In the genomic region with DNA sequence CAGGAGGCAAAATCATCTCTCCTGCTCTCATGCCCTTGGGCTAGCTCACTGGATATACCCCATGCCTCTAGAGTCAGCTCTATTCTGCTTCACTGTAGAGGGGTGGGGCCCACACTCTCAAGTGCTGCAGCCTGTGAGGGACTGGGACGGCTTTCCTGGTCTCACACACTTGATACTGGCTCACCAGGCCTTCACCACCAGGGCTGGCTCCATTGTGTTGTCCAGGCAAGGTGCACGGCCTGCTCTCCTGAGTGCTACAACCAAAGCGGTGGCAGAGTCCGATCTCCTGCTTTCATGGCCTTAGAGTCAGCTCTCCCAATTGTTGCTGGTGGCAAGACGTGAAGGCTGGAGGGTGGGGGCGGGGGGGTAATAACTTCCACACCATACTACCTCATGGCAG, we compare ENCODE assay signal across 24 mouse cellular contexts.
DNase-seq lines count a peak whose midpoint lies in the region; ATAC-seq and TF ChIP-seq lines count a peak whose summit lies in the region.
"Had no signal": no experiment of that assay in that cellular context is flagged by ENCODE, and none has a peak within 500 bp of the region (broad histone marks: within the 10 kb centered on the region; RNA-seq: fewer than 3 reads in every experiment).

No protein-coding gene starts in this region.

- no peak overlapping the region for H3K4me3 ChIP-seq in hindbrain, embryonic 11.5 days (ENCODE audit: low read depth, low read length)
- H3K4me3 ChIP-seq in hindbrain, embryonic 12.5 days = no peak overlapping the region
- H3K4me3 ChIP-seq in midbrain, embryonic 15.5 days = no peak overlapping the region
- no peak overlapping the region for H3K4me3 ChIP-seq in midbrain, postnatal 0 days (ENCODE audit: low read depth, low read length)
- no peak overlapping the region for H3K4me3 ChIP-seq in stomach, embryonic 15.5 days (replicated peaks)
- H3K4me3 ChIP-seq: embryonic facial prominence, embryonic 13.5 days; forebrain, embryonic 12.5 days; gastrocnemius, adult 2 months; heart, embryonic 10.5 days had no signal

- no peaks in the 10 kb centered on the region for H3K27me3 ChIP-seq in hindbrain, embryonic 11.5 days (ENCODE audit: control insufficient read depth, insufficient read depth, low read length)
- no peaks in the 10 kb centered on the region for H3K27me3 ChIP-seq in hindbrain, embryonic 12.5 days
- H3K27me3 ChIP-seq in midbrain, embryonic 15.5 days (replicated peaks) = no peaks in the 10 kb centered on the region
- H3K27me3 ChIP-seq in midbrain, postnatal 0 days (ENCODE audit: insufficient read depth, low read length) = no peaks in the 10 kb centered on the region
- H3K27me3 ChIP-seq in stomach, embryonic 15.5 days (replicated peaks) = no peaks in the 10 kb centered on the region
- H3K27me3 ChIP-seq: embryonic facial prominence, embryonic 13.5 days; forebrain, embryonic 12.5 days had no signal

- WGBS in hindbrain, embryonic 11.5 days = 81% methylated on average over 6 of the region's 6 CpGs
- 83% methylated on average over 6 of the region's 6 CpGs for WGBS in hindbrain, embryonic 12.5 days
- 89% methylated on average over 6 of the region's 6 CpGs for WGBS in midbrain, embryonic 15.5 days
- 86% methylated on average over 6 of the region's 6 CpGs for WGBS in midbrain, postnatal 0 days
- 80% methylated on average over 6 of the region's 6 CpGs for WGBS in stomach, embryonic 15.5 days

- no peaks in the 10 kb centered on the region for H3K9me3 ChIP-seq in hindbrain, embryonic 11.5 days (ENCODE audit: control insufficient read depth, low read length)
- no peaks in the 10 kb centered on the region for H3K9me3 ChIP-seq in hindbrain, embryonic 12.5 days (replicated peaks)
- no peaks in the 10 kb centered on the region for H3K9me3 ChIP-seq in midbrain, embryonic 15.5 days
- H3K9me3 ChIP-seq in midbrain, postnatal 0 days (ENCODE audit: low read length) = no peaks in the 10 kb centered on the region
- H3K9me3 ChIP-seq in stomach, embryonic 15.5 days = no peaks in the 10 kb centered on the region
- H3K9me3 ChIP-seq: embryonic facial prominence, embryonic 13.5 days; forebrain, embryonic 12.5 days; G1E; heart, embryonic 10.5 days had no signal

- no peak overlapping the region for H3K4me2 ChIP-seq in hindbrain, embryonic 11.5 days (replicated peaks; ENCODE audit: low read depth, low read length)
- H3K4me2 ChIP-seq in hindbrain, embryonic 12.5 days (replicated peaks) = no peak overlapping the region
- no peak overlapping the region for H3K4me2 ChIP-seq in midbrain, embryonic 15.5 days
- no peak overlapping the region for H3K4me2 ChIP-seq in midbrain, postnatal 0 days (ENCODE audit: low read depth, low read length, poor library complexity, severe bottlenecking)
- no peak overlapping the region for H3K4me2 ChIP-seq in stomach, embryonic 15.5 days
- H3K4me2 ChIP-seq: embryonic facial prominence, embryonic 13.5 days; forebrain, embryonic 12.5 days had no signal

- peak; percentile 58 for ATAC-seq in cerebellum, adult (ENCODE audit: insufficient number of reproducible peaks, low FRiP score, low TSS enrichment)
- 0 out of 2 replicates have a peak, but pooled peaks have one; percentile 22 for ATAC-seq in hindbrain, embryonic 11.5 days (ENCODE audit: low FRiP score)
- no peak for ATAC-seq in hindbrain, embryonic 12.5 days (ENCODE audit: low FRiP score)
- 0 out of 2 replicates have a peak, but pooled peaks have one; percentile 27 for ATAC-seq in midbrain, embryonic 15.5 days (replicated peaks)
- ATAC-seq in midbrain, postnatal 0 days (ENCODE audit: low FRiP score) = no peak
- ATAC-seq in stomach, embryonic 15.5 days (ENCODE audit: insufficient read depth, low FRiP score, low read depth) = 0 out of 2 replicates have a peak, but pooled peaks have one; percentile 31
- ATAC-seq: CD4-positive, CD25-positive, alpha-beta regulatory T cell, adult 4 months; inflammation-experienced regulatory T-cells, adult 6 months; intestine, postnatal 0 days had no signal

- no peak overlapping the region for H3K27ac ChIP-seq in hindbrain, embryonic 11.5 days (ENCODE audit: low read depth, low read length)
- H3K27ac ChIP-seq in hindbrain, embryonic 12.5 days = no peak overlapping the region
- no peak overlapping the region for H3K27ac ChIP-seq in midbrain, embryonic 15.5 days
- no peak overlapping the region for H3K27ac ChIP-seq in midbrain, postnatal 0 days (ENCODE audit: low read depth, low read length)
- H3K27ac ChIP-seq in stomach, embryonic 15.5 days = no peak overlapping the region
- H3K27ac ChIP-seq: embryonic facial prominence, embryonic 13.5 days; forebrain, embryonic 12.5 days; gastrocnemius, adult 2 months; heart, embryonic 10.5 days had no signal

- no peaks in the 10 kb centered on the region for H3K36me3 ChIP-seq in hindbrain, embryonic 11.5 days (ENCODE audit: control insufficient read depth, insufficient read depth, low read length)
- H3K36me3 ChIP-seq in hindbrain, embryonic 12.5 days = no peaks in the 10 kb centered on the region
- H3K36me3 ChIP-seq in midbrain, embryonic 15.5 days (replicated peaks) = no peaks in the 10 kb centered on the region
- H3K36me3 ChIP-seq in midbrain, postnatal 0 days (ENCODE audit: insufficient read depth, low read length) = no peaks in the 10 kb centered on the region
- H3K36me3 ChIP-seq in stomach, embryonic 15.5 days = no peaks in the 10 kb centered on the region
- H3K36me3 ChIP-seq: embryonic facial prominence, embryonic 13.5 days; forebrain, embryonic 12.5 days; G1E; heart, embryonic 10.5 days had no signal

- no peak overlapping the region for H3K9ac ChIP-seq in hindbrain, embryonic 11.5 days (ENCODE audit: low read depth, low read length)
- H3K9ac ChIP-seq in hindbrain, embryonic 12.5 days = no peak overlapping the region
- H3K9ac ChIP-seq in midbrain, embryonic 15.5 days = no peak overlapping the region
- no peak overlapping the region for H3K9ac ChIP-seq in midbrain, postnatal 0 days (replicated peaks; ENCODE audit: low read length, poor library complexity, severe bottlenecking)
- H3K9ac ChIP-seq in stomach, embryonic 15.5 days = no peak overlapping the region
- H3K9ac ChIP-seq: embryonic facial prominence, embryonic 13.5 days; forebrain, embryonic 12.5 days had no signal

- no peak for DNase-seq in cerebellum, adult 8-10 months
- DNase-seq in hindbrain, embryonic 11.5 days (ENCODE audit: low spot score) = no peak
- DNase-seq in midbrain, postnatal 0 days (ENCODE audit: low spot score) = no peak
- DNase-seq in adrenal gland, adult 2 months = no peak
- DNase-seq: adrenal gland, postnatal 25 days; B cell, adult 2 months; cerebellum, adult 2 months; cerebellum, postnatal 14 days; embryo, embryonic 11 days; gastrocnemius, adult 2 months; gastrocnemius, postnatal 25 days; heart, postnatal 10 days; heart, postnatal 4 days had no signal

- H3K4me1 ChIP-seq in hindbrain, embryonic 11.5 days (replicated peaks; ENCODE audit: control insufficient read depth, insufficient read depth, low read length) = no peaks in the 10 kb centered on the region
- H3K4me1 ChIP-seq in hindbrain, embryonic 12.5 days = no peaks in the 10 kb centered on the region
- no peaks in the 10 kb centered on the region for H3K4me1 ChIP-seq in midbrain, embryonic 15.5 days
- H3K4me1 ChIP-seq in midbrain, postnatal 0 days (ENCODE audit: insufficient read depth, low read length) = no peaks in the 10 kb centered on the region
- no peaks in the 10 kb centered on the region for H3K4me1 ChIP-seq in stomach, embryonic 15.5 days
- H3K4me1 ChIP-seq: embryonic facial prominence, embryonic 13.5 days; forebrain, embryonic 12.5 days; heart, embryonic 10.5 days had no signal

- no peak for TF ChIP-seq CTCF in midbrain, postnatal 0 days (IDR thresholded peaks at IDR 0.05)

Comparison
In these comparisons a context has a peak if more than half of its experiments do, and no peak if none do; other contexts are left out.
1. ATAC-seq: peak in cerebellum, adult (single experiment), hindbrain, embryonic 11.5 days (single experiment), midbrain, embryonic 15.5 days (single experiment) and stomach, embryonic 15.5 days (single experiment); none in hindbrain, embryonic 12.5 days (single experiment) and midbrain, postnatal 0 days (single experiment).